Mouse (Mus musculus) CH12.LX (cell line): Measurements from ENCODE around the gene Me1. TPM values are rescaled to one million over a fixed set of nuclear protein-coding genes. Genes with fewer than 3 reads are reported as not detected.

Source experiments
- DNase-seq: peaks from one replicate; pipeline ENCODE4 v3.0.0-alpha.2; 2013; ENCODE audit errors: extremely low read depth
- H3K27ac ChIP-seq: 2 replicates; pipeline ENCODE4 v1.5.1; 2012; ENCODE audit warnings: low read depth, mild to moderate bottlenecking, control low read depth, moderate library complexity; ENCODE audit not compliant: insufficient read depth
- H3K27me3 ChIP-seq: replicated peaks from 2 replicates; pipeline ENCODE3; 2012; ENCODE audit warnings: inconsistent platforms
- H3K36me3 ChIP-seq, 2 experiments: replicated peaks in 1 of 2; 2 replicates each; pipeline versions ENCODE3 to v1.6.1; 2012; ENCODE audit warnings: inconsistent platforms in 1 of 2, low read length in 1 of 2, mild to moderate bottlenecking in 1 of 2, mixed read lengths in 1 of 2, moderate library complexity in 1 of 2; ENCODE audit not compliant: control insufficient read depth in 1 of 2, insufficient read depth in 1 of 2
- H3K4me1 ChIP-seq, 2 experiments: 2 replicates each; pipeline ENCODE4 v1.6.1; 2012; ENCODE audit warnings: inconsistent platforms in 1 of 2, moderate library complexity in 1 of 2; ENCODE audit not compliant: insufficient read depth in 2 of 2, control insufficient read depth in 1 of 2
- H3K4me2 ChIP-seq: 2 replicates; pipeline ENCODE4 v1.6.1; 2012; ENCODE audit warnings: low read depth, mild to moderate bottlenecking, control low read depth; ENCODE audit not compliant: poor library complexity, insufficient read depth, severe bottlenecking
- H3K4me3 ChIP-seq, 3 experiments: fragments of 150-350 bp in 1 of 3; sonication (generic) in 1 of 3; replicated peaks in 1 of 3; 2 replicates each; pipeline versions ENCODE3 to v1.5.1; 2011 to 2012; ENCODE audit warnings: low read depth in 2 of 3, low read length in 2 of 3, mild to moderate bottlenecking in 2 of 3, moderate library complexity in 2 of 3, control low read depth in 1 of 3, improper control_type of control experiment in 1 of 3, inconsistent platforms in 1 of 3, mixed read lengths in 1 of 3; ENCODE audit not compliant: poor library complexity in 1 of 3
- H3K79me2 ChIP-seq: replicated peaks from 2 replicates; pipeline ENCODE4 v1.6.1; 2012; ENCODE audit warnings: mild to moderate bottlenecking, moderate library complexity; ENCODE audit not compliant: control insufficient read depth, poor library complexity, insufficient read depth, severe bottlenecking; ENCODE audit errors: extremely low read depth
- H3K9ac ChIP-seq: 2 replicates; pipeline ENCODE4 v1.6.1; 2012; ENCODE audit warnings: low read depth, mild to moderate bottlenecking, control low read depth, moderate library complexity; ENCODE audit not compliant: insufficient read depth
- H3K9me3 ChIP-seq: replicated peaks from 2 replicates; pipeline ENCODE3; 2012; ENCODE audit warnings: low read length, inconsistent platforms, mixed read lengths
- CHD1 ChIP-seq: IDR thresholded peaks from 2 replicates; pipeline ENCODE4 v1.6.1; 2012; ENCODE audit warnings: low read depth, low read length, improper control_type of control experiment, inconsistent platforms
- EP300 ChIP-seq: IDR thresholded peaks from 2 replicates; pipeline ENCODE4 v1.6.1; 2011; ENCODE audit warnings: low read length, improper control_type of control experiment
- GABPA ChIP-seq: IDR thresholded peaks from 2 replicates; pipeline ENCODE4 v1.6.1; 2012; ENCODE audit warnings: low read depth, low read length, improper control_type of control experiment, inconsistent platforms; ENCODE audit not compliant: insufficient replicate concordance
- HCFC1 ChIP-seq: IDR thresholded peaks from 2 replicates; pipeline ENCODE4 v1.6.1; 2012; ENCODE audit warnings: low read depth, mild to moderate bottlenecking, inconsistent platforms, low read length, improper control_type of control experiment
- IRF4 ChIP-seq: IDR thresholded peaks from 2 replicates; pipeline ENCODE4 v1.6.1; 2014; ENCODE audit warnings: low read depth, mild to moderate bottlenecking, inconsistent platforms, low read length, improper control_type of control experiment
- JUN ChIP-seq: IDR thresholded peaks from 2 replicates; pipeline ENCODE4 v1.6.1; 2011; ENCODE audit warnings: low read depth, mild to moderate bottlenecking, low read length, improper control_type of control experiment, moderate library complexity; ENCODE audit not compliant: insufficient read depth
- JUND ChIP-seq: conservative IDR thresholded peaks from 2 replicates; pipeline ENCODE4 v1.6.1; 2011; ENCODE audit warnings: low read depth, low read length, improper control_type of control experiment
- MEF2A ChIP-seq: IDR thresholded peaks from 2 replicates; pipeline ENCODE4 v1.6.1; 2014; ENCODE audit warnings: low read depth, mild to moderate bottlenecking, inconsistent platforms, low read length, improper control_type of control experiment, borderline replicate concordance
- MXI1 ChIP-seq: IDR thresholded peaks from 2 replicates; pipeline ENCODE4 v1.6.1; 2011; ENCODE audit warnings: mild to moderate bottlenecking, low read depth, low read length, improper control_type of control experiment
- NELFE ChIP-seq: IDR thresholded peaks from 2 replicates; pipeline ENCODE4 v1.6.1; 2011; ENCODE audit warnings: low read depth, low read length, improper control_type of control experiment
- NRF1 ChIP-seq: IDR thresholded peaks from 2 replicates; pipeline ENCODE4 v1.6.1; 2014; ENCODE audit warnings: low read depth, mild to moderate bottlenecking, inconsistent platforms, low read length, improper control_type of control experiment, moderate library complexity
- PAX5 ChIP-seq: IDR thresholded peaks from 2 replicates; pipeline ENCODE4 v1.6.1; 2012; ENCODE audit warnings: low read length, inconsistent platforms, mixed read lengths
- POLR2AphosphoS2 ChIP-seq: IDR thresholded peaks from 2 replicates; pipeline ENCODE4 v1.6.1; 2011; ENCODE audit warnings: low read depth, low read length, improper control_type of control experiment
- RAD21 ChIP-seq: IDR thresholded peaks from 2 replicates; pipeline ENCODE4 v1.6.1; 2011; ENCODE audit warnings: low read depth, mild to moderate bottlenecking, low read length, improper control_type of control experiment, moderate library complexity
- SIN3A ChIP-seq: IDR thresholded peaks from 2 replicates; pipeline ENCODE4 v1.6.1; 2012; ENCODE audit warnings: low read length, improper control_type of control experiment, inconsistent platforms
- UBTF ChIP-seq: IDR thresholded peaks from 2 replicates; pipeline ENCODE4 v1.6.1; 2012; ENCODE audit warnings: low read depth, mild to moderate bottlenecking, inconsistent platforms, low read length, improper control_type of control experiment, moderate library complexity
- USF1 ChIP-seq: IDR thresholded peaks from 2 replicates; pipeline ENCODE4 v1.6.1; 2014; ENCODE audit warnings: low read depth, mild to moderate bottlenecking, inconsistent platforms, low read length, improper control_type of control experiment
- ZC3H11A ChIP-seq: IDR thresholded peaks from 2 replicates; pipeline ENCODE4 v1.6.1; 2012; ENCODE audit warnings: low read depth, mild to moderate bottlenecking, inconsistent platforms, low read length, improper control_type of control experiment
- ZKSCAN1 ChIP-seq: IDR thresholded peaks from 2 replicates; pipeline ENCODE4 v1.6.1; 2012; ENCODE audit warnings: low read depth, inconsistent platforms, low read length, improper control_type of control experiment, borderline replicate concordance
- ZMIZ1 ChIP-seq: IDR thresholded peaks from 2 replicates; pipeline ENCODE4 v1.6.1; 2012; ENCODE audit warnings: low read depth, mild to moderate bottlenecking, inconsistent platforms, low read length, improper control_type of control experiment
- dilution Hi-C: fragments of 300-500 bp; cut with MboI; formaldehyde crosslinking; loops from 2 replicates; pipeline ENCODE4 v1.14.3; 2020; ENCODE audit warnings: low sequenced_read_pairs; ENCODE audit not compliant: extremely low pct_unique_long_range_greater_than_20kb, extremely low pct_ligation_motif_present
- in situ Hi-C: fragments of 300-500 bp; cut with MboI; formaldehyde crosslinking; loops from 3 replicates; pipeline ENCODE4 v1.14.3; 2019; ENCODE audit warnings: low sequenced_read_pairs, low pct_ligation_motif_present, low pct_unique_long_range_greater_than_20kb, mixed read lengths
- polyA plus RNA-seq: library from polyadenylated mRNA; unstranded; fragments of >175 nt; gene quantifications from 2 replicates; pipeline ENCODE4 v1.2.1, GENCODE M21; 2012; ENCODE audit warnings: low read depth; ENCODE audit not compliant: insufficient read length
- total RNA-seq, 2 experiments: library from RNA; depleted of rRNA; stranded (reverse); fragments of 300-350 nt in 1 of 2; fragments of >200 nt in 1 of 2; gene quantifications; 2 replicates each; pipeline ENCODE4 v1.2.3; 2012 to 2014

Gene Me1
- total and polyA plus RNA-seq, 3 experiments = 9.4 to 39.9 (median 16.7) TPM

- H3K27me3 ChIP-seq = no peaks in the 10 kb centered on the region
- no peaks in the 10 kb centered on the region for H3K79me2 ChIP-seq
- DNase-seq = no peak
- in situ Hi-C loops (loop anchor here (25.0 kb wide), 1 partner anchor 266 kb away; the partner anchor contains the start of genes Dop1a and Ube2cbp), dilution Hi-C loops (no loop called here)
- H3K9ac ChIP-seq = no peak overlapping the region
- H3K4me2 ChIP-seq = no peak overlapping the region
- H3K4me3 ChIP-seq = no peak overlapping the region
- TF ChIP-seq ZKSCAN1 = no peak
- no peak for TF ChIP-seq JUND
- no peak for TF ChIP-seq GABPA
- no peaks in the 10 kb centered on the region for H3K9me3 ChIP-seq
- peaks cover 0 to 6% of the 10 kb centered on the region in 2 experiments; a peak in 2 of 4 replicates for H3K4me1 ChIP-seq
- no peak overlapping the region for H3K27ac ChIP-seq
- H3K36me3 ChIP-seq = no peaks in the 10 kb centered on the region
These were observed 32.6 kb upstream of the Me1 start for GRCm38 (mm10) chr9:86728214-86728814.

- no peak overlapping the region for H3K4me2 ChIP-seq
- no peak overlapping the region for H3K27ac ChIP-seq
- TF ChIP-seq HCFC1 (no peak), GABPA (no peak), RAD21 (no peak), JUN (no peak), EP300 (no peak), MXI1 (no peak), PAX5 (no peak), ZMIZ1 (no peak), IRF4 (no peak), JUND (no peak), NRF1 (no peak), MEF2A (no peak), UBTF (no peak), ZC3H11A (no peak), USF1 (no peak), SIN3A (no peak), NELFE (no peak), CHD1 (no peak), POLR2AphosphoS2 (no peak)
- no peaks in the 10 kb centered on the region for H3K36me3 ChIP-seq
- no peak overlapping the region; the same call in 1 of the 2 replicates for H3K9ac ChIP-seq
- H3K9me3 ChIP-seq = no peaks in the 10 kb centered on the region
- H3K27me3 ChIP-seq = no peaks in the 10 kb centered on the region
- H3K4me3 ChIP-seq = no peak overlapping the region
- peaks cover 0 to 6% of the 10 kb centered on the region in 2 experiments; a peak in 2 of 4 replicates for H3K4me1 ChIP-seq
- H3K79me2 ChIP-seq = no peaks in the 10 kb centered on the region
- in situ Hi-C loops (loop anchor here (25.0 kb wide), 1 partner anchor 264 kb away; the partner anchor contains the start of genes Dop1a and Ube2cbp), dilution Hi-C loops (no loop called here)
- no peak for DNase-seq
These were observed 30.6 kb upstream of the Me1 start for GRCm38 (mm10) chr9:86726381-86726720.
